Mouse (Mus musculus) heart, adult 11 months (tissue): ENCODE measurements around the gene Gm10961.

Experiments
- DNase-seq: peaks from one replicate; pipeline ENCODE4 v3.0.0; 2022

Gm10961 gene

GRCm38 (mm10) chr3:107617800-107618199 lies 13.3 kb upstream of the Gm10961 start:
- peak; percentile 69 for DNase-seq

- peak; percentile 66 for DNase-seq
These were observed 11.2 kb upstream of the Gm10961 start for GRCm38 (mm10) chr3:107619911-107620310.

- DNase-seq: peak; percentile 82
These were observed 9.6 kb upstream of the Gm10961 start for GRCm38 (mm10) chr3:107621286-107622075.

- DNase-seq: peak; percentile 65
These were observed 8.6 kb upstream of the Gm10961 start for GRCm38 (mm10) chr3:107622537-107622936.

GRCm38 (mm10) chr3:107624424-107624823 lies 6.7 kb upstream of the Gm10961 start:
- DNase-seq: peak; percentile 80

GRCm38 (mm10) chr3:107625536-107625935 lies 5.6 kb upstream of the Gm10961 start:
- peak; percentile 63 for DNase-seq

- peak; percentile 82 for DNase-seq
These were observed 4.4 kb upstream of the Gm10961 start for GRCm38 (mm10) chr3:107626751-107627150.

GRCm38 (mm10) chr3:107627641-107628040 lies 3.5 kb upstream of the Gm10961 start:
- peak; percentile 68 for DNase-seq

GRCm38 (mm10) chr3:107628551-107628950 lies 2.6 kb upstream of the Gm10961 start:
- peak; percentile 40 for DNase-seq

- DNase-seq: peak; percentile 79
These were observed 1.7 kb upstream of the Gm10961 start for GRCm38 (mm10) chr3:107629411-107629810.

GRCm38 (mm10) chr3:107631523-107631958 lies 419 bp downstream of the Gm10961 start, which contains the start of gene Strip1:
Gene Strip1 (minus strand): TSS chr3:107631694.
- DNase-seq: peak; percentile 100

- DNase-seq: peak; percentile 82
These were observed 1.7 kb downstream of the Gm10961 start for GRCm38 (mm10) chr3:107632786-107633185.

GRCm38 (mm10) chr3:107633906-107634305 lies 2.8 kb downstream of the Gm10961 start:
- DNase-seq: peak; percentile 31

GRCm38 (mm10) chr3:107635836-107636235 lies 4.7 kb downstream of the Gm10961 start:
- DNase-seq: peak; percentile 75

GRCm38 (mm10) chr3:107636236-107636635 lies 5.1 kb downstream of the Gm10961 start:
- DNase-seq: peak; percentile 64

GRCm38 (mm10) chr3:107637606-107638172 lies 6.6 kb downstream of the Gm10961 start:
- peak; percentile 82 for DNase-seq

GRCm38 (mm10) chr3:107646947-107647346 lies 15.8 kb downstream of the Gm10961 start:
- DNase-seq: peak; percentile 85

GRCm38 (mm10) chr3:107650276-107650675 lies 19.2 kb downstream of the Gm10961 start:
- peak; percentile 1 for DNase-seq

GRCm38 (mm10) chr3:107652968-107653367 lies 21.8 kb downstream of the Gm10961 start:
- DNase-seq: no peak

- no peak for DNase-seq
These were observed 23.7 kb downstream of the Gm10961 start for GRCm38 (mm10) chr3:107654861-107655260.

GRCm38 (mm10) chr3:107655491-107655890 lies 24.4 kb downstream of the Gm10961 start:
- no peak for DNase-seq

GRCm38 (mm10) chr3:107656151-107656550 lies 25.0 kb downstream of the Gm10961 start:
- DNase-seq: no peak

- DNase-seq: no peak
These were observed 25.8 kb downstream of the Gm10961 start for GRCm38 (mm10) chr3:107656888-107657287.

GRCm38 (mm10) chr3:107659000-107659399 lies 27.9 kb downstream of the Gm10961 start:
- DNase-seq: no peak
